19 mouse cellular contexts compared by ENCODE assay signal in the genomic region with DNA sequence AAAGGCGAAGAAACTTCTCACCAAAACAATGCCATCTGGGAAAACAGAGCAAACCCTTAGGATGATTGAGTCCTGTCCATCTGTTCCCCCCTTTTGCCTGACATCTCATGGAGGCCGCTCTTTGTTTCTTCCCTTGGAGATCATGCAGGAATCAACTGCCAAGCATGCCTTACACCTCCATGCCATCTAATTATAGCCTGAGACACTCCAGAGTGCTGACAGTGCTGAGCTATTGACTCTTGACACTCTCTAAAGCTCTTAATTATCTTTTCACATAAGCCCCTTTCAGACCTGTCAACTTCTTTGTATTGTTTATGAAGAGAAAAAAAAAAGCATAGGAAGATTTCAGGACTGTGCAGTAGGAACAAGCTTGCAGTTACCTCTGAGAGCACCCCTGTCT.
A peak's percentile ranks its signal among the peaks of the same experiment; 100 is the strongest.
DNase-seq lines count a peak whose midpoint lies in the region; ATAC-seq and TF ChIP-seq lines count a peak whose summit lies in the region.
"Had no signal": no experiment of that assay in that cellular context is flagged by ENCODE, and none has a peak within 500 bp of the region (broad histone marks: within the 10 kb centered on the region; RNA-seq: fewer than 3 reads in every experiment).

No protein-coding gene starts in this region.

- H3K4me1 ChIP-seq in forebrain, embryonic 12.5 days: peaks cover 6% of the 10 kb centered on the region
- H3K4me1 ChIP-seq in heart, adult 2 months (ENCODE audit: control insufficient read depth, insufficient read depth, low read length): no peaks in the 10 kb centered on the region
- H3K4me1 ChIP-seq: limb, embryonic 12.5 days; megakaryocyte, embryonic 14.5 days had no signal

- no peak overlapping the region for H3K9ac ChIP-seq in forebrain, embryonic 12.5 days
- no peak overlapping the region for H3K9ac ChIP-seq in heart, adult 2 months (ENCODE audit: low read depth, low read length)
- H3K9ac ChIP-seq: limb, embryonic 12.5 days; liver, embryonic 14.5 days had no signal

- no peak overlapping the region for H3K4me3 ChIP-seq in forebrain, embryonic 12.5 days (replicated peaks)
- no peak overlapping the region for H3K4me3 ChIP-seq in heart, adult 2 months
- H3K4me3 ChIP-seq: limb, embryonic 12.5 days; megakaryocyte, embryonic 14.5 days had no signal

- H3K27ac ChIP-seq in forebrain, embryonic 12.5 days: no peak overlapping the region
- no peak overlapping the region for H3K27ac ChIP-seq in heart, adult 2 months
- H3K27ac ChIP-seq: kidney, postnatal 0 days; limb, embryonic 12.5 days; liver, embryonic 14.5 days had no signal

- no peak for TF ChIP-seq CTCF in heart, adult 2 months (IDR thresholded peaks at IDR 0.05)

- peak; percentile 70; the same call in 1 of the 2 replicates for ATAC-seq in forebrain, embryonic 12.5 days (ENCODE audit: low FRiP score)
- ATAC-seq: intestine, embryonic 16.5 days; Patski had no signal

- TF ChIP-seq POLR2A in heart, adult 2 months (IDR thresholded peaks at IDR 0.05; ENCODE audit: insufficient read depth, low read depth, low read length): no peak

- DNase-seq in embryo, embryonic 10.5 days (ENCODE audit: low spot score): peak; percentile 4
- no peak for DNase-seq in embryo, embryonic 11 days
- DNase-seq in heart, adult 2 months: peak; percentile 20 to 41
- peak; percentile 62 to 74 for DNase-seq in heart, postnatal 10 days
- no peak for DNase-seq in kidney, adult 8-10 months
- DNase-seq in cerebellum, postnatal 36 days: no peak
- no peak for DNase-seq in right cerebral cortex, postnatal 25 days
- DNase-seq: cerebellum, adult 11 months; gastrocnemius, postnatal 10 days; lung, postnatal 10 days; right cerebral cortex, adult 18-20 months; thymus, postnatal 25 days had no signal

- intact Hi-C loops in heart, adult 2 months (cut with DNase I): loop anchor here (5.0 kb wide), 2 partner anchors 62 to 172 kb away; no protein-coding TSS in a partner anchor
- intact Hi-C loops in heart, postnatal 10 days (cut with DNase I): loop anchor here (5.0 kb wide), 1 partner anchor 57 kb away; no protein-coding TSS in a partner anchor

- H3K27me3 ChIP-seq in forebrain, embryonic 12.5 days: peaks cover 7% of the 10 kb centered on the region; the same call in 1 of the 2 replicates
- no peaks in the 10 kb centered on the region for H3K27me3 ChIP-seq in heart, adult 2 months (ENCODE audit: control insufficient read depth, insufficient read depth, low read length)
- H3K27me3 ChIP-seq: limb, embryonic 12.5 days had no signal

- no peak overlapping the region for H3K4me2 ChIP-seq in forebrain, embryonic 12.5 days
- H3K4me2 ChIP-seq: limb, embryonic 12.5 days had no signal

- no peaks in the 10 kb centered on the region for H3K79me2 ChIP-seq in heart, adult 2 months (replicated peaks; ENCODE audit: control insufficient read depth, insufficient read depth, low read length)

- 23% methylated on average over 2 of the region's 2 CpGs for WGBS in forebrain, embryonic 12.5 days
- 60% methylated on average over 2 of the region's 2 CpGs for WGBS in heart, adult 2 months

- H3K9me3 ChIP-seq in forebrain, embryonic 12.5 days: no peaks in the 10 kb centered on the region
- H3K9me3 ChIP-seq: limb, embryonic 12.5 days; megakaryocyte, embryonic 14.5 days had no signal

- TF ChIP-seq EP300 in heart, adult 2 months (IDR thresholded peaks at IDR 0.05; ENCODE audit: insufficient read depth, low read depth, low read length): no peak

- H3K36me3 ChIP-seq in forebrain, embryonic 12.5 days (replicated peaks): no peaks in the 10 kb centered on the region
- H3K36me3 ChIP-seq in heart, adult 2 months (ENCODE audit: control insufficient read depth, insufficient read depth, low read length): no peaks in the 10 kb centered on the region
- H3K36me3 ChIP-seq: limb, embryonic 12.5 days had no signal

Comparison
In these comparisons a context has a peak if more than half of its experiments do, and no peak if none do; other contexts are left out.
1. DNase-seq: peak in embryo, embryonic 10.5 days (single experiment), heart, adult 2 months (2 of 2) and heart, postnatal 10 days (2 of 2); none in embryo, embryonic 11 days (single experiment), kidney, adult 8-10 months (0 of 2), cerebellum, postnatal 36 days (0 of 2) and right cerebral cortex, postnatal 25 days (single experiment).